Mouse (Mus musculus) heart, adult 9 months (tissue): Measurements from ENCODE around the gene Arhgef28.
A peak's percentile ranks its signal among the peaks of the same experiment; 100 is the strongest.

Experiments used
- DNase-seq, 2 experiments: peaks; one replicate each; pipeline ENCODE4 v3.0.0; 2022; ENCODE audit warnings: low spot score in 2 of 2

Gene Arhgef28

GRCm38 (mm10) chr13:98205771-98206545 is at the start of gene Arhgef28:
TSS of gene Arhgef28 (minus strand) at chr13:98206439.
- DNase-seq = peak; percentile 33 to 55

GRCm38 (mm10) chr13:98254921-98255320 is 48.7 kb upstream of the Arhgef28 start:
- no peak for DNase-seq

GRCm38 (mm10) chr13:98249594-98249993 is 43.4 kb upstream of the Arhgef28 start:
- DNase-seq = no peak

GRCm38 (mm10) chr13:98245386-98245785 is 39.1 kb upstream of the Arhgef28 start:
- DNase-seq = no peak

- DNase-seq = no peak
These were observed 38.5 kb upstream of the Arhgef28 start for GRCm38 (mm10) chr13:98244571-98245350.

GRCm38 (mm10) chr13:98241531-98242282 is 35.5 kb upstream of the Arhgef28 start:
- no peak for DNase-seq

GRCm38 (mm10) chr13:98239978-98240641 is 33.9 kb upstream of the Arhgef28 start:
- peak in 1 of 2 experiments; percentile 47 for DNase-seq

- no peak for DNase-seq
These were observed 29.2 kb upstream of the Arhgef28 start for GRCm38 (mm10) chr13:98235451-98235850.

GRCm38 (mm10) chr13:98230511-98230910 is 24.3 kb upstream of the Arhgef28 start:
- DNase-seq = no peak

GRCm38 (mm10) chr13:98226225-98226624 is 20.0 kb upstream of the Arhgef28 start:
- DNase-seq = no peak

- DNase-seq = peak; percentile 13 to 21
These were observed 16.6 kb upstream of the Arhgef28 start for GRCm38 (mm10) chr13:98222848-98223247.

GRCm38 (mm10) chr13:98210137-98210536 is 3.9 kb upstream of the Arhgef28 start:
- DNase-seq = no peak

GRCm38 (mm10) chr13:98208842-98209241 is 2.6 kb upstream of the Arhgef28 start:
- no peak for DNase-seq

GRCm38 (mm10) chr13:98206546-98206870 is 269 bp upstream of the Arhgef28 start:
- peak in 1 of 2 experiments; percentile 61 for DNase-seq

- DNase-seq = no peak
These were observed 1.1 kb downstream of the Arhgef28 start for GRCm38 (mm10) chr13:98205111-98205510.

GRCm38 (mm10) chr13:98204371-98204770 is 1.9 kb downstream of the Arhgef28 start:
- DNase-seq = no peak

GRCm38 (mm10) chr13:98201436-98201835 is 4.8 kb downstream of the Arhgef28 start:
- DNase-seq = no peak

- no peak for DNase-seq
These were observed 13.6 kb downstream of the Arhgef28 start for GRCm38 (mm10) chr13:98192596-98192995.

- DNase-seq = no peak
These were observed 17.7 kb downstream of the Arhgef28 start for GRCm38 (mm10) chr13:98188500-98188899.

- no peak for DNase-seq
These were observed 18.3 kb downstream of the Arhgef28 start for GRCm38 (mm10) chr13:98187904-98188303.

GRCm38 (mm10) chr13:98186179-98186578 is 20.1 kb downstream of the Arhgef28 start:
- no peak for DNase-seq

- DNase-seq = no peak
These were observed 21.6 kb downstream of the Arhgef28 start for GRCm38 (mm10) chr13:98184632-98185031.
